Mouse (Mus musculus) liver, adult 2 months (tissue): ENCODE data around the gene Gmeb1.

Experiments
- CTCF ChIP-seq: fragments of 200-500 bp; IDR thresholded peaks from 2 replicates; pipeline ENCODE4 v1.5.1; 2011; ENCODE audit warnings: low read depth, low read length, control low read depth
- POLR2A ChIP-seq: fragments of 200-500 bp; IDR thresholded peaks from 2 replicates; pipeline ENCODE4 v1.6.1; 2011; ENCODE audit warnings: low read length, control low read depth; ENCODE audit not compliant: insufficient read depth; ENCODE audit errors: extremely low read depth

DNA sequence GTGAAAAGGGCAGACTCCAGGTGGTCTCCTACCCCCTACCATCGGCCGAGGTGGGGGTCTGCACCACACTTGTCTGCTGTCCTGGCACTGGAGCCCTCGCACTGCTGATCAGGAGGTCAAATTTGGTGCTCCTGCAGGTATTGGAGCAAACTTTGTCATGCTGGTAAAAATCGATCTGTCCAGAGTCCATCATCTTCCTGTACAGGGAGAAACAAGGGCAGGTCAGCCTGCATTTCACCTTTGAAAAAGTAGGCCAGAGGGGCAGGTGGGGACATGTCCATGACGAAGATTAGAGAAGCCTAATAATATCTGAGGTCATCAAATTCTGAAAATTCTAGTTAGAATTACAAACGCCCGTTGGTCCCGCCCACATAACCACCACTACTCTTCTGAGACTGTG, 26.7 kb downstream of the Gmeb1 start:
- TF ChIP-seq CTCF (no peak), POLR2A (no peak)
